Mouse (Mus musculus): ENCODE results near the gene Zfp791.

- TF ChIP-seq CTCF (IDR thresholded peaks at IDR 0.05; ENCODE audit: low read depth, low read length) (no peak), TAL1 (conservative IDR thresholded peaks at IDR 0.05; ENCODE audit: low read depth, low read length) (no peak), GATA1 (IDR thresholded peaks at IDR 0.05; ENCODE audit: borderline replicate concordance, low read length) (no peak), POLR2AphosphoS5 (IDR thresholded peaks at IDR 0.05; ENCODE audit: insufficient replicate concordance, low read depth, low read length) (no peak)
Measured at GRCm38 (mm10) chr8:85072364-85072929, 50.4 kb downstream of the Zfp791 start.

Measured in G1E (cell line).